Mouse (Mus musculus) embryo, embryonic 11 days (tissue): Measurements from ENCODE around the gene Dach1.
A peak's percentile ranks its signal among the peaks of the same experiment; 100 is the strongest.

Source experiments
- DNase-seq: peaks from one replicate; pipeline ENCODE4 v3.0.0-alpha.2; 2015

Gene Dach1

GRCm38 (mm10) chr14:98014053-98014452 lies 155.5 kb downstream of the Dach1 start:
- DNase-seq: no peak

GRCm38 (mm10) chr14:98008501-98008900 lies 161.1 kb downstream of the Dach1 start:
- no peak for DNase-seq

GRCm38 (mm10) chr14:98002021-98002680 lies 167.4 kb downstream of the Dach1 start:
- no peak for DNase-seq

- DNase-seq: no peak
Measured at GRCm38 (mm10) chr14:97998584-97998983, 171.0 kb downstream of the Dach1 start.

- no peak for DNase-seq
Measured at GRCm38 (mm10) chr14:97983251-97983650, 186.3 kb downstream of the Dach1 start.

GRCm38 (mm10) chr14:97982676-97983075 lies 186.9 kb downstream of the Dach1 start:
- DNase-seq: no peak

- peak; percentile 59 for DNase-seq
Measured at GRCm38 (mm10) chr14:97980879-97981278, 188.7 kb downstream of the Dach1 start.

GRCm38 (mm10) chr14:97976091-97976490 lies 193.5 kb downstream of the Dach1 start:
- no peak for DNase-seq

- peak; percentile 37 for DNase-seq
Measured at GRCm38 (mm10) chr14:97975447-97975846, 194.1 kb downstream of the Dach1 start.

GRCm38 (mm10) chr14:97964543-97965069 lies 205.0 kb downstream of the Dach1 start:
- no peak for DNase-seq

GRCm38 (mm10) chr14:97963624-97964023 lies 205.9 kb downstream of the Dach1 start:
- no peak for DNase-seq

GRCm38 (mm10) chr14:97956356-97956755 lies 213.2 kb downstream of the Dach1 start:
- DNase-seq: no peak

GRCm38 (mm10) chr14:97945471-97945870 lies 224.1 kb downstream of the Dach1 start:
- no peak for DNase-seq

- no peak for DNase-seq
Measured at GRCm38 (mm10) chr14:97944643-97945268, 224.8 kb downstream of the Dach1 start.

GRCm38 (mm10) chr14:97942361-97942760 lies 227.2 kb downstream of the Dach1 start:
- DNase-seq: no peak

- DNase-seq: no peak
Measured at GRCm38 (mm10) chr14:97896622-97897021, 272.9 kb downstream of the Dach1 start.

GRCm38 (mm10) chr14:97881976-97882375 lies 287.6 kb downstream of the Dach1 start:
- no peak for DNase-seq

GRCm38 (mm10) chr14:97871001-97871400 lies 298.6 kb downstream of the Dach1 start:
- peak; percentile 32 for DNase-seq

- no peak for DNase-seq
Measured at GRCm38 (mm10) chr14:97858384-97858783, 311.2 kb downstream of the Dach1 start.

GRCm38 (mm10) chr14:97857276-97857675 lies 312.3 kb downstream of the Dach1 start:
- peak; percentile 44 for DNase-seq

GRCm38 (mm10) chr14:97855345-97855744 lies 314.2 kb downstream of the Dach1 start:
- DNase-seq: no peak

- no peak for DNase-seq
Measured at GRCm38 (mm10) chr14:97850486-97850885, 319.1 kb downstream of the Dach1 start.

GRCm38 (mm10) chr14:97847641-97848040 lies 321.9 kb downstream of the Dach1 start:
- DNase-seq: no peak

GRCm38 (mm10) chr14:97839275-97839674 lies 330.3 kb downstream of the Dach1 start:
- no peak for DNase-seq
